Mouse (Mus musculus) midbrain, embryonic 15.5 days (tissue): ENCODE data around the gene Pdzd9. TPM values are rescaled to one million over a fixed set of nuclear protein-coding genes. Genes with fewer than 3 reads are reported as not detected.

ENCODE experiments used
- ATAC-seq: fragments of 200-750 bp; cut with Nextera tagmentation; replicated peaks from 2 replicates; pipeline ENCODE4 v1.8.0; 2017; ENCODE audit warnings: moderate TSS enrichment
- H3K27ac ChIP-seq: fragments of 300-500 bp; sonication (generic); 2 replicates; pipeline ENCODE4 v1.5.1; 2015; ENCODE audit warnings: mild to moderate bottlenecking, inconsistent platforms
- H3K27me3 ChIP-seq: fragments of 300-500 bp; sonication (generic); replicated peaks from 2 replicates; pipeline ENCODE4 v1.6.1; 2015; ENCODE audit warnings: inconsistent platforms
- H3K36me3 ChIP-seq: fragments of 300-500 bp; sonication (generic); replicated peaks from 2 replicates; pipeline ENCODE4 v1.6.1; 2015; ENCODE audit warnings: inconsistent platforms
- H3K4me1 ChIP-seq: fragments of 300-500 bp; sonication (generic); 2 replicates; pipeline ENCODE4 v1.6.1; 2015; ENCODE audit warnings: inconsistent platforms
- H3K4me2 ChIP-seq: fragments of 300-500 bp; sonication (generic); 2 replicates; pipeline ENCODE4 v1.6.1; 2015; ENCODE audit warnings: inconsistent platforms, mild to moderate bottlenecking, moderate library complexity
- H3K4me3 ChIP-seq: fragments of 300-500 bp; sonication (generic); 2 replicates; pipeline ENCODE4 v1.5.1; 2015; ENCODE audit warnings: mild to moderate bottlenecking, inconsistent platforms
- H3K9ac ChIP-seq: fragments of 300-500 bp; sonication (generic); 2 replicates; pipeline ENCODE4 v1.6.1; 2015; ENCODE audit warnings: mild to moderate bottlenecking, inconsistent platforms
- H3K9me3 ChIP-seq: fragments of 300-500 bp; sonication (generic); 2 replicates; pipeline ENCODE4 v1.6.1; 2016; ENCODE audit warnings: inconsistent platforms
- WGBS: fragments of 180-500 bp; shearing (Covaris S2); methylation state at CpG from one replicate; pipeline ENCODE4 v1.1.7; 2015; ENCODE audit warnings: mixed read lengths; 5-methylcytosine and 5-hydroxymethylcytosine counted together
- polyA plus RNA-seq: library from polyadenylated mRNA; unstranded; fragments of >200 nt; fragmentation: Nextera tagmentation; extraction: Ambion mirVana; gene quantifications from 2 replicates; pipeline ENCODE4 v1.2.1, GENCODE M21; 2015

Gene Pdzd9
- polyA plus RNA-seq, 1 experiment from 2014 or later, result 0.34 TPM

- Histone ChIP-seq H3K4me2 (peak overlapping the region; percentile 77), H3K4me1 (peaks cover 23% of the 10 kb centered on the region), H3K36me3 (peaks cover 7% of the 10 kb centered on the region; the same call in 1 of the 2 replicates), H3K27ac (peak overlapping the region; percentile 89), H3K27me3 (no peaks in the 10 kb centered on the region), H3K4me3 (peak overlapping the region; percentile 88), H3K9ac (peak overlapping the region; percentile 96), H3K9me3 (no peaks in the 10 kb centered on the region)
- 0 out of 2 replicates have a peak, but pooled peaks have one; percentile 15 for ATAC-seq
- WGBS, result 6% methylated on average over 9 of the region's 9 CpGs
Measured at GRCm38 (mm10) chr7:120634301-120634700, 35.8 kb downstream of the Pdzd9 start.

GRCm38 (mm10) chr7:120632518-120632917 lies 37.6 kb downstream of the Pdzd9 start:
- Histone ChIP-seq H3K36me3 (no peaks in the 10 kb centered on the region), H3K9me3 (no peaks in the 10 kb centered on the region), H3K27ac (no peak overlapping the region), H3K27me3 (no peaks in the 10 kb centered on the region), H3K9ac (no peak overlapping the region), H3K4me1 (peaks cover 23% of the 10 kb centered on the region), H3K4me3 (no peak overlapping the region), H3K4me2 (no peak overlapping the region)
- 69% methylated on average over 1 of the region's 1 CpGs for WGBS
- no peak for ATAC-seq

- no peaks in the 10 kb centered on the region for H3K4me1 ChIP-seq
- H3K27ac ChIP-seq, result no peak overlapping the region
- H3K9ac ChIP-seq, result no peak overlapping the region
- no peaks in the 10 kb centered on the region for H3K27me3 ChIP-seq
- no peaks in the 10 kb centered on the region for H3K9me3 ChIP-seq
- ATAC-seq, result no peak
- no peak overlapping the region for H3K4me2 ChIP-seq
- no peak overlapping the region for H3K4me3 ChIP-seq
- 88% methylated on average over 9 of the region's 9 CpGs for WGBS
- no peaks in the 10 kb centered on the region for H3K36me3 ChIP-seq
Measured at GRCm38 (mm10) chr7:120620841-120621240, 49.3 kb downstream of the Pdzd9 start.

GRCm38 (mm10) chr7:120620075-120620771 lies 49.9 kb downstream of the Pdzd9 start:
- Histone ChIP-seq H3K4me2 (no peak overlapping the region), H3K4me1 (no peaks in the 10 kb centered on the region), H3K9ac (no peak overlapping the region), H3K27ac (no peak overlapping the region), H3K9me3 (no peaks in the 10 kb centered on the region), H3K36me3 (no peaks in the 10 kb centered on the region), H3K4me3 (no peak overlapping the region), H3K27me3 (no peaks in the 10 kb centered on the region)
- 69% methylated on average over 8 of the region's 8 CpGs for WGBS
- ATAC-seq, result no peak

Other genes with a start within 250 kb of the Pdzd9 start
- 204 and 212 TPM in 2 replicates for gene Uqcrc2, start 35.2 kb downstream of the Pdzd9 start, polyA plus RNA-seq
- 12.3 and 14.9 TPM in 2 replicates for gene Mosmo, start 7.3 kb upstream of the Pdzd9 start, polyA plus RNA-seq
- 1.8 and 2.1 TPM in 2 replicates for gene Vwa3a, start 69.0 kb upstream of the Pdzd9 start, polyA plus RNA-seq
- gene Gm5737, start 142.0 kb upstream of the Pdzd9 start, polyA plus RNA-seq, result 0.17 and 0.22 TPM in 2 replicates
- gene Eef2k, start 172.5 kb upstream of the Pdzd9 start, polyA plus RNA-seq, result 33.6 and 40.1 TPM in 2 replicates
- 25.5 and 28.1 TPM in 2 replicates for gene Polr3e, start 247.4 kb upstream of the Pdzd9 start, polyA plus RNA-seq